11 mouse cellular contexts compared by ENCODE assay signal in genomic region chr1:132137935-132138575, GRCm38 (mm10). TPM values are rescaled to one million over a fixed set of nuclear protein-coding genes. Genes with fewer than 3 reads are reported as not detected.
DNase-seq lines count a peak whose midpoint lies in the region; ATAC-seq and TF ChIP-seq lines count a peak whose summit lies in the region.
"Had no signal": no experiment of that assay in that cellular context is flagged by ENCODE, and none has a peak within 500 bp of the region (broad histone marks: within the 10 kb centered on the region; RNA-seq: fewer than 3 reads in every experiment).

No protein-coding gene starts in this region.

- no peak for TF ChIP-seq CTCF in thymus, adult 2 months (IDR thresholded peaks at IDR 0.05; ENCODE audit: borderline replicate concordance, control insufficient read depth, extremely low read depth, insufficient read depth, low read length, poor library complexity)

- TF ChIP-seq POLR2A in thymus, adult 2 months (IDR thresholded peaks at IDR 0.05; ENCODE audit: control insufficient read depth, extremely low read depth, insufficient read depth, low read length, poor library complexity): no peak

- no peak for ATAC-seq in embryonic facial prominence, embryonic 12.5 days (ENCODE audit: insufficient number of reproducible peaks, insufficient read depth, low FRiP score, low TSS enrichment)
- no peak for ATAC-seq in limb, embryonic 12.5 days (ENCODE audit: insufficient number of reproducible peaks, insufficient read depth, low FRiP score, low TSS enrichment, low read depth)
- ATAC-seq in frontal cortex, adult (ENCODE audit: low TSS enrichment): no peak

- H3K9me3 ChIP-seq in heart, embryonic 10.5 days: no peaks in the 10 kb centered on the region
- no peaks in the 10 kb centered on the region for H3K9me3 ChIP-seq in embryonic facial prominence, embryonic 12.5 days
- H3K9me3 ChIP-seq in limb, embryonic 12.5 days: no peaks in the 10 kb centered on the region
- H3K9me3 ChIP-seq: G1E; neural tube, embryonic 13.5 days had no signal

- H3K27ac ChIP-seq in heart, embryonic 10.5 days: peak overlapping the region; percentile 89
- no peak overlapping the region for H3K27ac ChIP-seq in embryonic facial prominence, embryonic 12.5 days
- H3K27ac ChIP-seq in limb, embryonic 12.5 days: no peak overlapping the region
- no peak overlapping the region for H3K27ac ChIP-seq in thymus, adult 2 months (ENCODE audit: control insufficient read depth, insufficient read depth, low read length)
- H3K27ac ChIP-seq: neural tube, embryonic 13.5 days had no signal

- H3K36me3 ChIP-seq in heart, embryonic 10.5 days: no peaks in the 10 kb centered on the region
- H3K36me3 ChIP-seq in embryonic facial prominence, embryonic 12.5 days: no peaks in the 10 kb centered on the region
- no peaks in the 10 kb centered on the region for H3K36me3 ChIP-seq in limb, embryonic 12.5 days
- no peaks in the 10 kb centered on the region for H3K36me3 ChIP-seq in thymus, adult 2 months (ENCODE audit: control insufficient read depth, insufficient read depth, low read length)
- H3K36me3 ChIP-seq: G1E; neural tube, embryonic 13.5 days had no signal

- no peak overlapping the region for H3K9ac ChIP-seq in embryonic facial prominence, embryonic 12.5 days
- H3K9ac ChIP-seq in limb, embryonic 12.5 days (replicated peaks): no peak overlapping the region

- peak overlapping the region; percentile 85 for H3K4me3 ChIP-seq in heart, embryonic 10.5 days
- peak overlapping the region; percentile 61; the same call in 1 of the 2 replicates for H3K4me3 ChIP-seq in embryonic facial prominence, embryonic 12.5 days
- peak overlapping the region; percentile 64 for H3K4me3 ChIP-seq in limb, embryonic 12.5 days (replicated peaks)
- no peak overlapping the region for H3K4me3 ChIP-seq in thymus, adult 2 months (ENCODE audit: control insufficient read depth, insufficient read depth, low read length)

- peaks cover 58% of the 10 kb centered on the region for H3K4me1 ChIP-seq in heart, embryonic 10.5 days
- H3K4me1 ChIP-seq in embryonic facial prominence, embryonic 12.5 days: peaks cover 15% of the 10 kb centered on the region; the same call in 1 of the 2 replicates
- peaks cover 30% of the 10 kb centered on the region for H3K4me1 ChIP-seq in limb, embryonic 12.5 days (replicated peaks)
- peaks cover 2% of the 10 kb centered on the region; the same call in 1 of the 2 replicates for H3K4me1 ChIP-seq in thymus, adult 2 months (replicated peaks; ENCODE audit: control insufficient read depth, insufficient read depth, low read length)

- DNase-seq in heart, embryonic 10.5 days (ENCODE audit: low spot score): no peak
- DNase-seq in heart, adult 18-20 months: no peak
- peak; percentile 63 for DNase-seq in 3134 (ENCODE audit: extremely low read depth, insufficient read length, low spot score)
- no peak for DNase-seq in thymus, adult 2 months
- no peak for DNase-seq in embryo, embryonic 9.5 days (ENCODE audit: extremely low spot score)
- DNase-seq: cerebellum, postnatal 25 days had no signal

- 50% methylated on average over 9 of the region's 9 CpGs for WGBS in heart, embryonic 10.5 days
- 53% methylated on average over 9 of the region's 9 CpGs for WGBS in embryonic facial prominence, embryonic 12.5 days
- WGBS in limb, embryonic 12.5 days: 56% methylated on average over 9 of the region's 9 CpGs
- 83% methylated on average over 9 of the region's 9 CpGs for WGBS in thymus, adult 2 months

- H3K4me2 ChIP-seq in embryonic facial prominence, embryonic 12.5 days (replicated peaks): peak overlapping the region; percentile 91; the same call in 1 of the 2 replicates
- peak overlapping the region; percentile 95 for H3K4me2 ChIP-seq in limb, embryonic 12.5 days

- H3K27me3 ChIP-seq in heart, embryonic 10.5 days (ENCODE audit: insufficient read depth, poor library complexity, severe bottlenecking): peaks cover 25% of the 10 kb centered on the region
- peaks cover 25% of the 10 kb centered on the region for H3K27me3 ChIP-seq in embryonic facial prominence, embryonic 12.5 days
- H3K27me3 ChIP-seq in limb, embryonic 12.5 days: peaks cover 31% of the 10 kb centered on the region
- peaks cover 6% of the 10 kb centered on the region; the same call in 1 of the 2 replicates for H3K27me3 ChIP-seq in thymus, adult 2 months (ENCODE audit: control insufficient read depth, insufficient read depth, low read length)

RNA-seq across cellular contexts. Expression of gene Cdk18, which starts 1.4 kb away (rescaled TPM):
- polyA plus RNA-seq in heart, embryonic 10.5 days (2016; fragmentation: Nextera tagmentation; extraction: Ambion mirVana): 6.8 and 6.9 TPM in 2 replicates
- total RNA-seq in heart, adult 18-20 months (2021): 10 to 100 TPM; 14.7 to 16.0 TPM
- 2.9 and 3.3 TPM in 2 replicates for polyA plus RNA-seq in embryonic facial prominence, embryonic 12.5 days (2016; fragmentation: Nextera tagmentation; extraction: Ambion mirVana)
- polyA plus RNA-seq in limb, embryonic 12.5 days (2016; fragmentation: Nextera tagmentation; extraction: Ambion mirVana): 3.6 TPM in 2 replicates
- polyA plus RNA-seq in thymus, adult 2 months (2012; rRNA removed): 7.6 and 8.6 TPM in 2 replicates

RNA-seq across cellular contexts. Expression of gene Lemd1, which starts 53.2 kb away (rescaled TPM):
- 0.12 and 0.49 TPM in 2 replicates for polyA plus RNA-seq in heart, embryonic 10.5 days (2016; fragmentation: Nextera tagmentation; extraction: Ambion mirVana)
- total RNA-seq in heart, adult 18-20 months (2021): not detected
- polyA plus RNA-seq in embryonic facial prominence, embryonic 12.5 days (2016; fragmentation: Nextera tagmentation; extraction: Ambion mirVana): 1.5 and 2.0 TPM in 2 replicates
- polyA plus RNA-seq in limb, embryonic 12.5 days (2016; fragmentation: Nextera tagmentation; extraction: Ambion mirVana): 0.83 and 1.2 TPM in 2 replicates
- polyA plus RNA-seq in thymus, adult 2 months (2012; rRNA removed): not detected in 2 replicates
- polyA plus RNA-seq: G1E had no signal

RNA-seq across cellular contexts. Expression of gene AC124108.1, which starts 53.2 kb away (rescaled TPM):
- 0.05 TPM in 1 of 2 replicates, not detected in the other for polyA plus RNA-seq in heart, embryonic 10.5 days (2016; fragmentation: Nextera tagmentation; extraction: Ambion mirVana)
- total RNA-seq in heart, adult 18-20 months (2021): under 1 TPM in 1 of 2 experiments, not detected in 1; 0.10 TPM
- polyA plus RNA-seq in embryonic facial prominence, embryonic 12.5 days (2016; fragmentation: Nextera tagmentation; extraction: Ambion mirVana): 0.43 and 0.75 TPM in 2 replicates
- polyA plus RNA-seq in limb, embryonic 12.5 days (2016; fragmentation: Nextera tagmentation; extraction: Ambion mirVana): 0.20 and 0.45 TPM in 2 replicates
- 0.03 TPM in 1 of 2 replicates, not detected in the other for polyA plus RNA-seq in thymus, adult 2 months (2012; rRNA removed)
- polyA plus RNA-seq: G1E had no signal
